Mouse (Mus musculus): ENCODE data around the gene 1700019A02Rik.

DNA sequence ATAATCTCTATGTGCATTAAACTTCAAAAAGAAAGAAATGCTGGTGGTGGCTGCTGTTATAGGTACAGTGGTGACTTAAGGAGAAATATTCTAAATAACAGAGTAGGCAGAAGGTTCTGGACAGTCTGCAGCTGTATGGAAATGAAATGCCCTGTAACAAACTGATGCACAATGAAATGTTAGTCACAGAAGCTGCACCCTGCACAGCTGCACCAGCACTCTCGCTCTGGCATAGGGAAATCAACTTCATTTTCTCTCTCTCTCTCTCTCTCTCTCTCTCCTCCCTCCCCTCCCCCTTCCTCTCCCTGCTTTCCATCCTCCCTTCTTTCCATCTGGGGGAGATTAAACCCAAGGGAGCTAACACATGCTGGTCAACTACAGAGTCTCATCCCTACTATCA is 37.3 kb upstream of the 1700019A02Rik start:
- TF ChIP-seq CTCF (IDR thresholded peaks at IDR 0.05; ENCODE audit: low read depth, low read length) (no peak), POLR2A (IDR thresholded peaks at IDR 0.05; ENCODE audit: insufficient read depth, low read length) (no peak), EP300 (IDR thresholded peaks at IDR 0.05; ENCODE audit: insufficient read depth, low read depth, low read length) (no peak)

All from ES-Bruce4 (cell line).